Mouse (Mus musculus) lung, embryonic 15.5 days (tissue): ENCODE data around the gene Maml2. TPM values are rescaled to one million over a fixed set of nuclear protein-coding genes. Genes with fewer than 3 reads are reported as not detected.
A peak's percentile ranks its signal among the peaks of the same experiment; 100 is the strongest.

ENCODE experiments used
- ATAC-seq: fragments of 200-750 bp; cut with Nextera tagmentation; 2 replicates; pipeline ENCODE4 v1.8.0; 2017; ENCODE audit warnings: moderate number of reproducible peaks, borderline replicate concordance; ENCODE audit not compliant: low FRiP score, low TSS enrichment; ENCODE audit errors: extremely low read depth
- H3K27ac ChIP-seq: fragments of 300-500 bp; sonication (generic); 2 replicates; pipeline ENCODE4 v1.5.1; 2015; ENCODE audit warnings: moderate library complexity, mild to moderate bottlenecking, inconsistent platforms
- H3K27me3 ChIP-seq: fragments of 300-500 bp; sonication (generic); 2 replicates; pipeline ENCODE4 v1.6.1; 2015; ENCODE audit warnings: inconsistent platforms
- H3K36me3 ChIP-seq: fragments of 300-500 bp; sonication (generic); 2 replicates; pipeline ENCODE4 v1.6.1; 2015; ENCODE audit warnings: inconsistent platforms
- H3K4me1 ChIP-seq: fragments of 300-500 bp; sonication (generic); 2 replicates; pipeline ENCODE4 v1.6.1; 2015; ENCODE audit warnings: inconsistent platforms
- H3K4me2 ChIP-seq: fragments of 300-500 bp; sonication (generic); 2 replicates; pipeline ENCODE4 v1.6.1; 2015; ENCODE audit warnings: inconsistent platforms, mild to moderate bottlenecking, moderate library complexity
- H3K4me3 ChIP-seq: fragments of 300-500 bp; sonication (generic); 2 replicates; pipeline ENCODE4 v1.5.1; 2015; ENCODE audit warnings: mild to moderate bottlenecking, inconsistent platforms
- H3K9ac ChIP-seq: fragments of 300-500 bp; sonication (generic); 2 replicates; pipeline ENCODE4 v1.6.1; 2015; ENCODE audit warnings: inconsistent platforms
- H3K9me3 ChIP-seq: fragments of 300-500 bp; sonication (generic); 2 replicates; pipeline ENCODE4 v1.6.1; 2016; ENCODE audit warnings: inconsistent platforms
- WGBS: fragments of 180-500 bp; shearing (Covaris S2); methylation state at CpG from one replicate; pipeline ENCODE4 v1.1.7; 2015; 5-methylcytosine and 5-hydroxymethylcytosine counted together
- polyA plus RNA-seq: library from polyadenylated mRNA; unstranded; fragments of >200 nt; fragmentation: Nextera tagmentation; extraction: Ambion mirVana; gene quantifications from 2 replicates; pipeline ENCODE4 v1.2.1, GENCODE M21; 2015

Maml2 gene
- polyA plus RNA-seq, 1 experiment from 2014 or later: 14.5 TPM

GRCm38 (mm10) chr9:13484267-13485240, 186.8 kb downstream of the Maml2 start:
- H3K27me3 ChIP-seq: no peaks in the 10 kb centered on the region
- ATAC-seq: peak; percentile 58; the same call in 1 of the 2 replicates
- H3K36me3 ChIP-seq: no peaks in the 10 kb centered on the region
- peak overlapping the region; percentile 76 for H3K27ac ChIP-seq
- H3K4me1 ChIP-seq: peaks cover 40% of the 10 kb centered on the region
- H3K9ac ChIP-seq: no peak overlapping the region
- no peak overlapping the region for H3K4me3 ChIP-seq
- H3K9me3 ChIP-seq: no peaks in the 10 kb centered on the region
- 36% methylated on average over 12 of the region's 12 CpGs for WGBS
- H3K4me2 ChIP-seq: peak overlapping the region; percentile 33

- ATAC-seq: peak; percentile 56; the same call in 1 of the 2 replicates
- no peaks in the 10 kb centered on the region for H3K36me3 ChIP-seq
- no peaks in the 10 kb centered on the region for H3K9me3 ChIP-seq
- no peak overlapping the region for H3K4me2 ChIP-seq
- peaks cover 49% of the 10 kb centered on the region for H3K4me1 ChIP-seq
- WGBS: 18% methylated on average over 1 of the region's 1 CpGs
- H3K9ac ChIP-seq: no peak overlapping the region
- no peak overlapping the region for H3K4me3 ChIP-seq
- no peaks in the 10 kb centered on the region for H3K27me3 ChIP-seq
- H3K27ac ChIP-seq: peak overlapping the region; percentile 68
Measured at GRCm38 (mm10) chr9:13485914-13486313, 188.2 kb downstream of the Maml2 start.

GRCm38 (mm10) chr9:13491107-13491506, 193.3 kb downstream of the Maml2 start:
- H3K9me3 ChIP-seq: no peaks in the 10 kb centered on the region
- 0 out of 2 replicates have a peak overlapping the region, but pooled peaks have one; percentile 2 for H3K27ac ChIP-seq
- H3K9ac ChIP-seq: no peak overlapping the region
- no peak overlapping the region for H3K4me3 ChIP-seq
- no peaks in the 10 kb centered on the region for H3K27me3 ChIP-seq
- no peak overlapping the region for H3K4me2 ChIP-seq
- no peaks in the 10 kb centered on the region for H3K36me3 ChIP-seq
- peaks cover 35% of the 10 kb centered on the region for H3K4me1 ChIP-seq
- ATAC-seq: peak; percentile 72; the same call in 1 of the 2 replicates
- WGBS: 29% methylated on average over 1 of the region's 1 CpGs

GRCm38 (mm10) chr9:13491854-13492620, 194.3 kb downstream of the Maml2 start:
- H3K4me3 ChIP-seq: no peak overlapping the region
- no peak overlapping the region for H3K9ac ChIP-seq
- no peak overlapping the region for H3K27ac ChIP-seq

GRCm38 (mm10) chr9:13492807-13493206, 195.1 kb downstream of the Maml2 start:
- H3K27me3 ChIP-seq: no peaks in the 10 kb centered on the region
- 55% methylated on average over 2 of the region's 2 CpGs for WGBS
- no peak overlapping the region for H3K27ac ChIP-seq
- peaks cover 32% of the 10 kb centered on the region for H3K4me1 ChIP-seq
- H3K4me3 ChIP-seq: no peak overlapping the region
- no peak overlapping the region for H3K9ac ChIP-seq
- H3K36me3 ChIP-seq: no peaks in the 10 kb centered on the region
- H3K4me2 ChIP-seq: no peak overlapping the region
- no peaks in the 10 kb centered on the region for H3K9me3 ChIP-seq
- ATAC-seq: no peak

More at GRCm38 (mm10) chr9:13491854-13492620, 194.3 kb downstream of the Maml2 start:
- H3K4me2 ChIP-seq: no peak overlapping the region
- ATAC-seq: no peak
- no peaks in the 10 kb centered on the region for H3K9me3 ChIP-seq
- no peaks in the 10 kb centered on the region for H3K36me3 ChIP-seq
- H3K4me1 ChIP-seq: peaks cover 28% of the 10 kb centered on the region
- WGBS: 57% methylated on average over 9 of the region's 9 CpGs
- no peaks in the 10 kb centered on the region for H3K27me3 ChIP-seq

- Histone ChIP-seq H3K27me3 (no peaks in the 10 kb centered on the region), H3K4me3 (no peak overlapping the region), H3K36me3 (no peaks in the 10 kb centered on the region), H3K27ac (no peak overlapping the region), H3K9ac (no peak overlapping the region), H3K4me2 (no peak overlapping the region), H3K4me1 (peaks cover 38% of the 10 kb centered on the region), H3K9me3 (no peaks in the 10 kb centered on the region)
- 83% methylated on average over 2 of the region's 2 CpGs for WGBS
- no peak for ATAC-seq
Measured at GRCm38 (mm10) chr9:13493746-13494145, 196.0 kb downstream of the Maml2 start.

DNA sequence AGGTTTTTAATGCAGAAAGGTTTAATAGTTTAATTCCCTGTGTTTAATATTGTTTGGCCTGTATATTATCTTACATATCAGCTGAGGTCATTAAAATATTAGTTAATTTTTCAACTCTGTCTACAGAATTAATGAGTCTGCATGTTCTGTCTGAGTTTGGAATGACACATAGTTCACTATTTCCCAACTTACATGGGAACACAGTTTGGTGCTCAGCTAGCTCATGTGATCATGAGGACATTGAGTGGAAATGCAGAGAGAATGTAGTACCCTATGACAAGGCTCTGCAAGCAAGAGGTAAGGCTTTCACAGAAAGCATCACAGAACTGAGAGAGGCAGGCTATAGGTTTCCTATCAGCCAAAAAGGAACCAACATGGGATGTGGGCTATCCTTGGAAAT, 197.8 kb downstream of the Maml2 start:
- Histone ChIP-seq H3K9me3 (no peaks in the 10 kb centered on the region), H3K36me3 (no peaks in the 10 kb centered on the region), H3K27me3 (no peaks in the 10 kb centered on the region), H3K4me3 (no peak overlapping the region), H3K4me2 (no peak overlapping the region), H3K9ac (no peak overlapping the region), H3K4me1 (peaks cover 31% of the 10 kb centered on the region), H3K27ac (no peak overlapping the region)
- no peak for ATAC-seq

DNA sequence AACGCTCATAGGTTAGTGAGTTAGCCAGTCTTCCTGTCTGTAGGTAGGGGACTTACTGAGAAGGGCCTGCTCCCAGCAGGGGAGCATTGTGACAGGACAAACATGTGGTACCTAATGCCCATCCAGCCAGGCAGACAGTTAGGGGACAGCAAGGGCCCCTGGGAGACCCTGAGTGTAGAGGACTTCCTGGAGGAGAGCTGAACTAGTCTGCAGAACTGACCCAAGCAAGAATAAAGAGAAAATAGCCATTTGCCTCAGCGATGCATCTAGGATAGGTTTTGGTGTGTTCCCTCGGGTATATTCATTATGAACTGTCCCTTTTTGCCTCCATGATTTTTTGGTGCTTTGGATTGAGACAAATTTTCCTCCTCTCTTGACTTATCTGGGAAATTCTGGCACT, 199.3 kb downstream of the Maml2 start:
- Histone ChIP-seq H3K4me3 (no peak overlapping the region), H3K36me3 (no peaks in the 10 kb centered on the region), H3K9ac (no peak overlapping the region), H3K27ac (peak overlapping the region; percentile 25; the same call in 1 of the 2 replicates), H3K9me3 (no peaks in the 10 kb centered on the region), H3K4me1 (peaks cover 25% of the 10 kb centered on the region), H3K4me2 (no peak overlapping the region), H3K27me3 (no peaks in the 10 kb centered on the region)
- no peak for ATAC-seq
- 65% methylated on average over 3 of the region's 3 CpGs for WGBS

DNA sequence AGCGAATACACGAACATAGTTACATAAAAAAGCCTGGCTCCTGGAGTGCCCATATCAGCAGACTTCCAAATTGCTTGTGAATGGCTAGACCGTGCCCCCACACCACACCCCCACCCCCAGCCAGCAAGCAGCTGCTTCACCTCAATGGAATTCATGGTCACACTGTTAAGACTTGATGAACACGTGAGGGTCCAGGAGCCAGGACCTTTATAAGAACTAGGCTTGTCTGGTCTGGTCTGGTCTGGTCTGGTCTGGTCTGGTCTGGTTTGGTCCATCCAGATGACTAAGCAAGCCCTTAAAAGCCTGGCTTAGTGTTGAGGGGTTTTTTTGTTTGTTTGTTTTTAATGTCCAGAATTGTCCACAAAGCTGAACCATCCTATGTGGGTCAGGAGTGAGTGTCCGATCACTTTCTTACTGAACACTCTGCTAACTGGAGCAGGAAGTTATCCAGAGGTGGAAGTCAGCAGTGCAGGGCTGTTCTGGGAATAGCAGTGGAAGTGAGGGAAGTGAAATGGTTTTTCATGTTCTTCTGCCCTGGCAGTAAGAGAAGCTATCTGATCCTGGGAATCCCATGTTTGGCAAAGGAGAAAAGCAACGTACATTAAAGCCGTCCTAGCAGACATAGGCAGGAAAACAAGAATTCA, 200.1 kb downstream of the Maml2 start:
- Histone ChIP-seq H3K9me3 (no peaks in the 10 kb centered on the region), H3K9ac (no peak overlapping the region), H3K36me3 (no peaks in the 10 kb centered on the region), H3K27me3 (no peaks in the 10 kb centered on the region), H3K4me3 (no peak overlapping the region), H3K4me1 (peaks cover 19% of the 10 kb centered on the region), H3K4me2 (no peak overlapping the region), H3K27ac (peak overlapping the region; percentile 4)
- WGBS: 49% methylated on average over 7 of the region's 7 CpGs
- peak; percentile 52 for ATAC-seq

DNA sequence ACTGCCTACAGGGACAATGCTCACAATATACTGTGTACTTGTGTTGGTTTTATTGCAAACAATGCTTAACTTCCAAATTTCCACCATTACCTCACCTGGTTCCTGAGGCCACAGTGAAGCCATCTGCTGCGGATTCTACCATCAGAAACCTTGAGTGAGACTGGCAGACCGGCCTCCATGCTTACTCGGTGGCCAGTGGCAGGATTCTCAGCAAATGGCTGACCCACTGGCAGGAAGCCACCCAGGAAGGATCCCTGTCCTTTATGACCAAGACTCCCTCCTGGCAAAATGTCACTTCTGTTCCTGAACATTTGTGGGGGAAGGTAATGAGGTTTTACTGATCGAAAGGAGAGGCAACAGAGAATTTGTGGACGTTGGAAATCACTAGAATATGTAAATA, 202.3 kb downstream of the Maml2 start:
- Histone ChIP-seq H3K27me3 (no peaks in the 10 kb centered on the region), H3K9me3 (no peaks in the 10 kb centered on the region), H3K27ac (no peak overlapping the region), H3K9ac (no peak overlapping the region), H3K4me2 (no peak overlapping the region), H3K36me3 (no peaks in the 10 kb centered on the region), H3K4me1 (peaks cover 17% of the 10 kb centered on the region), H3K4me3 (no peak overlapping the region)
- WGBS: 58% methylated on average over 5 of the region's 5 CpGs
- ATAC-seq: no peak

- Histone ChIP-seq H3K9me3 (no peaks in the 10 kb centered on the region), H3K4me1 (peaks cover 28% of the 10 kb centered on the region), H3K36me3 (no peaks in the 10 kb centered on the region), H3K27me3 (no peaks in the 10 kb centered on the region), H3K4me2 (no peak overlapping the region), H3K27ac (no peak overlapping the region), H3K4me3 (no peak overlapping the region), H3K9ac (no peak overlapping the region)
- ATAC-seq: no peak
- WGBS: 75% methylated on average over 4 of the region's 4 CpGs
Measured at GRCm38 (mm10) chr9:13505024-13505423, 207.3 kb downstream of the Maml2 start.
